Mouse (Mus musculus): ENCODE results near the gene Gm1043.

The Gm1043 gene

GRCm38 (mm10) chr5:37085241-37085640, at the start of gene Gm1043:
Gm1043 (plus strand) TSS chr5:37085370.
- no peak for DNase-seq (ENCODE audit: low read depth, low spot score)

- DNase-seq (ENCODE audit: low read depth, low spot score): no peak
Observed at GRCm38 (mm10) chr5:37035896-37036295, 49.3 kb upstream of the Gm1043 start.

GRCm38 (mm10) chr5:37036884-37037283, 48.3 kb upstream of the Gm1043 start:
- no peak for DNase-seq (ENCODE audit: low read depth, low spot score)

GRCm38 (mm10) chr5:37039908-37040307, 45.3 kb upstream of the Gm1043 start:
- no peak for DNase-seq (ENCODE audit: low read depth, low spot score)

GRCm38 (mm10) chr5:37040711-37041110, 44.5 kb upstream of the Gm1043 start:
- no peak for DNase-seq (ENCODE audit: low read depth, low spot score)

GRCm38 (mm10) chr5:37041651-37042050, 43.5 kb upstream of the Gm1043 start:
- DNase-seq (ENCODE audit: low read depth, low spot score): no peak

- no peak for DNase-seq (ENCODE audit: low read depth, low spot score)
Observed at GRCm38 (mm10) chr5:37042934-37043333, 42.2 kb upstream of the Gm1043 start.

GRCm38 (mm10) chr5:37044793-37045192, 40.4 kb upstream of the Gm1043 start:
- DNase-seq (ENCODE audit: low read depth, low spot score): no peak

- no peak for DNase-seq (ENCODE audit: low read depth, low spot score)
Observed at GRCm38 (mm10) chr5:37045582-37045981, 39.6 kb upstream of the Gm1043 start.

- DNase-seq (ENCODE audit: low read depth, low spot score): no peak
Observed at GRCm38 (mm10) chr5:37046791-37047190, 38.4 kb upstream of the Gm1043 start.

- no peak for DNase-seq (ENCODE audit: low read depth, low spot score)
Observed at GRCm38 (mm10) chr5:37047206-37047915, 37.8 kb upstream of the Gm1043 start.

GRCm38 (mm10) chr5:37047992-37048391, 37.2 kb upstream of the Gm1043 start:
- no peak for DNase-seq (ENCODE audit: low read depth, low spot score)

GRCm38 (mm10) chr5:37049111-37049510, 36.1 kb upstream of the Gm1043 start:
- no peak for DNase-seq (ENCODE audit: low read depth, low spot score)

GRCm38 (mm10) chr5:37050521-37051373, 34.4 kb upstream of the Gm1043 start:
- DNase-seq (ENCODE audit: low read depth, low spot score): no peak

GRCm38 (mm10) chr5:37051374-37052100, 33.6 kb upstream of the Gm1043 start:
- DNase-seq (ENCODE audit: low read depth, low spot score): no peak

GRCm38 (mm10) chr5:37052846-37053245, 32.3 kb upstream of the Gm1043 start:
- no peak for DNase-seq (ENCODE audit: low read depth, low spot score)

- no peak for DNase-seq (ENCODE audit: low read depth, low spot score)
Observed at GRCm38 (mm10) chr5:37055789-37056188, 29.4 kb upstream of the Gm1043 start.

GRCm38 (mm10) chr5:37056471-37056870, 28.7 kb upstream of the Gm1043 start:
- no peak for DNase-seq (ENCODE audit: low read depth, low spot score)

GRCm38 (mm10) chr5:37061612-37062011, 23.6 kb upstream of the Gm1043 start:
- DNase-seq (ENCODE audit: low read depth, low spot score): no peak

GRCm38 (mm10) chr5:37064454-37065449, 20.4 kb upstream of the Gm1043 start:
- no peak for DNase-seq (ENCODE audit: low read depth, low spot score)

All from telencephalon, adult 2 months (tissue).